Mouse (Mus musculus) ovary, postnatal 14 days (tissue): ENCODE measurements around the gene Zfp422.
A peak's percentile ranks its signal among the peaks of the same experiment; 100 is the strongest.

Source experiments
- DNase-seq: peaks from one replicate; pipeline ENCODE4 v3.0.0; 2022; ENCODE audit warnings: low spot score

Gene Zfp422

DNA sequence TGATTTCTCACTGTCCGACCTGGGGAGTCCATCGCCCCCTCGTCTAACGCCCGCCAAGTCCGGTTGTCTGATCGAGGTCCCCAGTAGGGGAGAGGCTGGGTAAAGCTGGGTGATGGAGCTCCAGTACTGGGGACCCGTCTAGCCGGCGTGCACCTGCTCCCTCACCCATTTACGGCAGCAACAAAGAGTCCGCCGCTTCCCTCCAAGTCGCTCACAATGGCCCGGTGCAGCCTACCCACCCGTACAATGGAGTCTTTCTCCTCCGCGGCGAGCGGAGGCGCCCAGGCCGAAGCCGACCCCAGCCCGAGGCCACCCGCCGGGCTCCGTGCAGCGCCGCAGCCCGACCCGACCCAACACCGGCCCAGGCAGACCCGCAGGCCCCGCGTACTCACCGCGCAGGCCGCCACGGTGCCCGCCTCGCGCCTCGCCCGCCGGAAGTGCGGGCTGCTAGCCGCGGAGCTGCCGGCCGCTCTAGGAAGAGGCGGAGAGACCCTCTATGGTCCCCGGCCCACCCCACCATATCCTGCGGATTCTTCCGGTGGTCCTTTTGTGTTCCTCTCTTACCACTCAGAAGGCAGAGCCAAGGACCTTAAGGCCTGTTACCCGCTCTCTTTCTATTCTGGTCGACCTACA lies at the start of gene Zfp422:
Gene Zfp422 (minus strand): TSS at position 461 of the 633 bp plus-strand sequence.
- peak; percentile 51 for DNase-seq

DNA sequence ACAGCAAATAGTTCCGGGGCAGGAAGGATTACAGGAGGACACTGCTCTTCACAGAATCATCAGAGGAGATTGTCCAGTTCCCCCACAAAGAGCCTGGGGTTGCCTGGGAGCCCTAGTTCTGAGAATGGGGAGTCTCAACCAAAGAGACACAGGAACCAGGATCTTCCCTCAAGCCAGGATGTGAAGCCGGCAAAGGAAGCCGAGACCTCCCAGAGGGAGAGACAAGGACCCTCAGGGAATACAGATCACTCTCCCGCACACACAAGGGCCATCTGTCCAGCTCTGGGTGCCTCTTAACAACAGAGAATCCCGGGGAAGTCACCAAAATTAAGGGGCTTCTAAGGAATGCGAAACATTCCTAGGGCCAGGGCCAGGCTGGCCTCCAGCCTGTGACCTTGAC lies 48.5 kb upstream of the Zfp422 start:
- no peak for DNase-seq

DNA sequence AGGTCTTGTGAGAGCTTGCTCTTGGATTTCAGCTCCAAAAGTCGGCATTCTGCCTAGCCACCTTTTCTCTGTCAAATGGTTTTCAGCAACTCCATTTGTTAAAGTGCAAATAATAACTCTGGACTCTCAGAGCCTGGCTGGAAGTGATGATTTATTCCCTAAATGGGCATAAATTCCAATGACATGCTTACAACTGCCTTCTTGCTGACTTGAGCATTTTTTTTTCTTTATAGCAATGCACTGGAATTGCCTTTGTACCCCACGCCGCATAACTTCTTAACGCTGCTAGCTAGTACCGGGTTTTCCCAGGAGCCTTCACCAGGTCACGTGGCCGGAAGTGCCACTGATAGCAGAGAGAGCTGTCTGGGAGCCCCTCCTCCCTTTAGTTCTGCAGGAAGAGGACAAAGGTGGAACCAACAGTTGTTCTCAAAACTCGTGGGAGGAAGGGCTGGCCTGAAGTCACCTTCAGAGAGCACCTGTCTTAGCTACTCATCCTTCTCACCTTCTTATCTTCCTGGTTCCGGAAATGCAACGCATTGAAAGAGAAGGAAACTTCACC lies 47.6 kb upstream of the Zfp422 start:
- DNase-seq: no peak

DNA sequence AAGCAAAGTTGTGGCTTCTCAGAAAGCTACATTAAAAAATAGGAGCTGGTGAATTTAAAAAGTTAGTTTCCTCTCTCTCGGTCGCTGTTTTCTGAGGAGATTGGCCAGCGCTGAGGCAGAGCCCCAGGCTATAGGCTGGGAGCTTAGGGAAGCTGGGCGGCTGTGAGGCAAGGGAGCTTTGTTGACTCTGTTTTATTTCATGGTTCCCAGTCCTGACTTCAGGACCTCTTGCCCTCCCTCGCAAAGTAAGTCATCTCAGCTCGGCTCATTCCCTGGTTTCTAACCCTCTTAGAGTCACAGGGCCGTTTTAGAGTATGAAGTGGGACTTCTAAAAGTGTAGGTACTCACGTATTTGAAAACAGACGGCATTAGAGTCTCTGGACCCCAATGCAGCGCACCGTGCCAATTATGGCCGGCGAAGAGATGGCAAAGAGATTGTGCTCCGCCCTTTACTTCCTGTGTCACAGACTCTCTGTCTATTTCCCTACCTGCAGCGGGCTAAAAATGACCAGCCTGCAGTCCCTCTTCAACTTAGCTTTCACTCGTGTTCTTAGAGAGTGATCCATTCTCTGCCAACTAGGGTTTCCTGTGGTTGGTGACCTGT lies 45.6 kb upstream of the Zfp422 start:
- no peak for DNase-seq

DNA sequence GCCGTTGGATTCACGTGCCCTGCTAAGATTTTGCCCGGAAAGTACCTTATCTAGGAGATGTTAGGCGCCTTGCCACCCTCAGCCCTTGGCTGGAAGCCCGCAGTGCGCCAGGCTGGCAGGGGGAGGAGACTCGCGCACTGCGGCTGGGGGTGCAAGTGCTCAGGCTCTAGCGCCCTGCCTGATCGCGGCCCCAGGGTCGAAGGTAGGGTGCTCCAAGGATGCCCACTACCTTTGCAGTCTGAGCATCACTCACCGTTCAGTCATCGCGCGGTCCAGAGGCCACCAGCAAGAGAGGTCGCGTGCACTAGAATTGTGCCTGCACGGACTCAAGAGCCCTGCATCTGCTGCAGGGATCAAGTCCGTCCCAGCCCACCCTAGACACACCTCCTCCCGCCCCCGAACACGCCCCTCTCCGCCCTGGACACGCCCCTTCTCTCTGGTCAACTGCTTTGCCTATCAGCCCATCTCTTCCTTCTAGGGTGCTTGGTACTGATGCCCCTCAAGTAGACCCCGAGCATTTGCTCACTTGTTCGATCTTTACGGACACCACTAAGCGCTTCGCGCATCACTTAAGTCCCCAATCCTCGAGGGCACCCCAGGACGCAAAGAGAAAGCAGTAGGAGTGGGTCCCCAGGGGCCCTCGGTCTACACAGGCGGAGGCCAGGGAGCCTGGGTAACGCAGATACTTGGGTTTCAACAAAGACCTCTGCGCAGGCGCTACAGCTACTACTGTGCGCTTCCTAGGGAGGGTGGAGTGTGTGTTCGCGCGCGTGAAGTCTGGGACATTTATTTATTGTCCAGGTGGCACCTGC lies 44.9 kb upstream of the Zfp422 start, which contains the start of gene Rassf4:
Gene Rassf4 (minus strand): TSS at position 482 of the 812 bp plus-strand sequence.
- peak; percentile 81 for DNase-seq

DNA sequence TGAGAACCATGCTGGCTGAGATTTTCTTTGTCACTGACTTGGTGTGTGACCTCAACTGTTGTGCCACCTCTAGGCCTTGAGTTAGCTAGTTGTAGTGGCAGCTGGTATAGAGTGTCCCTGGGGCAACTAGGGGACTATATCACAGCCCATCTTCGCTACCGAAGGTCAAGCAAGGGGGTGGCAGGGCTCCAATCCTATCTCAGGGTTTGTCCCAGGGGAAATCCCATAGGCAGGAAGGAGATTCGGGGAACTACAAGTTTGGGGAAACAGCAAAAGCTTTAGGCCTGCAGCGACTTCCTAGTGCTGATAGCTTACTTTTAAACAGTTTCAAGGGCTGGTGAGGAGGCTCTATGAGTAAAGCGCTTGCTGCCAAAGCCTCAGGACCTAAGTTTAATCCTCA lies 43.5 kb upstream of the Zfp422 start:
- no peak for DNase-seq

DNA sequence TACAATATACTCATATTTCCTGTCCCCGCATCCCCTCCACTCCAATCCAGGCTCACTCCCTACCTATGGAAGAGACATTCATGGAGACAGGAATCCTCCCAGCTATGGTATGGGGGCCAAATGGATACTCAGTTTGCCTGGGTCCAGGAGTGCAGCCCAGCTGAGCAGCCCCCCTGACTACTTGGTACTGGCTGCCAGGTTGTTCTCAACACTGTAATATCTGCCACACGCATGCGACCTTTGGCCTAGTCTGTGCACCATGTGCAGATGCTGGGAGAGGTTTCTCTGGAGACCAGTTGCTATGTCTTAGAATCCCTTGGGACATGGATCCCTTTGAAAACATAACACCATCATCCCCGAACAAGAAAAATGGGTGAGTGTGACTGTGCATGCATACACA lies 43.0 kb upstream of the Zfp422 start:
- DNase-seq: no peak

DNA sequence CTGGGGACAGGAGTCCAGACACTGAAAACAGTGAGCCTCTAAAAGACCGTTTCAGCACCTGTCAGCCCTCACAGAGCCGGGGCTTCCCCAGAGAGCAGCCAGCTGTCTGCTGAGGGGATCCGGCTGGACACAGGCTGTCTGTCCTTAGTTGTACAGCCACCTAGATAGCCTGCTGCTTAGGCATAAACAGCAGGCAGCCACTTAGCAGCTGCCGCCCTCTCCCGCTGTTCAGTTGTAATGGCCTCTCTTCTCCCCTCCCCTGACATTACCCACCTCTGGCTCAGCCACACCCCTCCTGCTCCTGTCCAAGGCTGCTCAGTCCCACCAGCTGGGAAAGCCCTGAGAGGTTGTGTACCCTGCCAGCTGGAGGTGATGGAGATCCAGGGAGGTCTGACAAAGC lies 42.2 kb upstream of the Zfp422 start:
- no peak for DNase-seq

DNA sequence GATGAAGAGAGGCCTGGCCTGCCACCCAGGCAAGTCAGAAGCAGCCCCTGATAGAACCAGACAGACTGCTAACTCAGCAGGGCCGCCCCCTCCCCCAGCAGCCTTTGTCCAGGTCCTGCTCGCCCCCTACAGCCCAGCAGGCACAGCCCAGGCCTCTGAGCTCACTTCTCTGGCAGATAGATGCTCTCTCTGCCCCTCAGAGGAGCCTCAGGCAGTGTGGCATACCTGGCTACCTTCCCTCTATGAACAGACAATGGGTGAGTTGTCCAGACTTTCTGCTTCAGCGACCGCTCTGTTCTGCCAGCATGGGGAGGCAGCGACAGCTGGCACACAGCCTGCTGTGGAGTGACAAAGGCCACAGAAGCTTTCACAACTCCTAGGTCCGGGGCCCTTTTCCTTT lies 41.3 kb upstream of the Zfp422 start:
- DNase-seq: no peak

DNA sequence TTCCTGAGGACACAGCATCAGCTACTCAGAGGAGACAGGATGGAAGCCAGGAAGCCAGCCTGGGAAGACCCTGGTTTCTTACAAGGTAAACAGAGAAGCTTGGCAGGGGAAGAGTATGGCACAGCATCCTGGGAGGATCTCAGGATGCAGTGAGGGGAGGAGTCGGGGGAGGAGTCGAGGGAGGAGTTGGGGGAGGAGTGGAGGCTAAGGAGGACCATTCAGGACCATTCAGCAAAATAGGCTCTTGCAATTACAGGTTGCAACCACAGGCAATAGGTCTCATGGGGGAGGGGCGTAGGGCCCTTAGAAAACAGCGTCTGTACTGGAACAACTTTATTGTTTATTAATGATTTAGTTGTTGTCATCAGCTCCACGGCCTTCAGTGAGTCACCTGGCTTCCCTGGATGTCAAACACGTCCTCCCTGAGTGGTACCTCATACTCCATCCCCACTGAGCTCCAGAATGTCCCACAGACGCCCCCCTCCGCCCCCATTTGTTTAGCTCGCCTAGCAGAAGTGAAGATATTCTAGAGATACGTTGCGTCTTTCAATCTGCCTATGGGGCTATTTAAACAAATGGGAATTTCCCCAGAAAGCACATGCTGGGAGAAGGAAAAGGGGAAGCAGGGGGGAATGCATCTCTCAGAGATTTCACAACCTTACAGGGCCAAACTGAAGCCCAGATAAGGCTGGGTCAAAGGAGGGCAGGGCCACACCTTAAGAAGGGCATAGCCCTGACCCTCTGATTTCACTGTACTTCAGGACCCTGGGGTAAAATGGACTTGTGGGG lies 40.1 kb upstream of the Zfp422 start:
- DNase-seq: no peak

DNA sequence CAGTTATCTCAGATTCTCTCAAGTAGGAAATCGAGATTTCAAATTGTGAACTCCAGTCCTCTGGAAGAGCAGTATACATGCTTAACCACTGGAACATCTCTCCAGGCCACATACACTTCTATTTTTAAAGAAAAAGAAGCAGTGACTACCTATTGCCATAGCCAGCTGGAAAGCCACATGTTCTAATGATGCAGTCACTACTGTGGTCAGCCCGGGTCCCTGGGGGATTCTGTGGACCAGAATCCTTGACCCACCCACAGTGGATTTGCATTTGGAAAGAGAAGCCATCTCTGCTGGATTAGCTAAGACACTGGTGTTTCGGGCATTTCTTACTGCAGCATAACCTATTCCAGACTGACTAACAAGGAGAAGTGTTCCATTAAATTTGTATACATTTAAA lies 38.6 kb upstream of the Zfp422 start:
- no peak for DNase-seq

DNA sequence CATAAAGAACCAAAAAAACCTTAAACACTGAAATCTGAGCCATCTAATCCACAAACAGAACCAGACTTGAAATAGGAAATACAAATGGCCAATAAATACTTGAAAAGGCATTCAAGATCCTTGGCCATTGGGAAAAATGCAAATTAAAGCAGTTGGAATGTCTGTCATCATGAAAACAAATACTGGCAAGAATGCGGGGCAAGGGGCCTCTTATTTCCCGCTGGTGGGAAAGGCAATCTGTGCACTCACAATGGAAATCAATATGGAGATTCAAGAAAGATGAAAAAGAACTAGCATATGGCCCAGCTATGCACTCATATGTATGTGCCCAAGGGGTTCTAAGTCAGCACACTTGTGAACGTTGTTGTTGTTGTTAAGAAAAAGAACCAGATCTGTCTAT lies 38.1 kb upstream of the Zfp422 start:
- no peak for DNase-seq

DNA sequence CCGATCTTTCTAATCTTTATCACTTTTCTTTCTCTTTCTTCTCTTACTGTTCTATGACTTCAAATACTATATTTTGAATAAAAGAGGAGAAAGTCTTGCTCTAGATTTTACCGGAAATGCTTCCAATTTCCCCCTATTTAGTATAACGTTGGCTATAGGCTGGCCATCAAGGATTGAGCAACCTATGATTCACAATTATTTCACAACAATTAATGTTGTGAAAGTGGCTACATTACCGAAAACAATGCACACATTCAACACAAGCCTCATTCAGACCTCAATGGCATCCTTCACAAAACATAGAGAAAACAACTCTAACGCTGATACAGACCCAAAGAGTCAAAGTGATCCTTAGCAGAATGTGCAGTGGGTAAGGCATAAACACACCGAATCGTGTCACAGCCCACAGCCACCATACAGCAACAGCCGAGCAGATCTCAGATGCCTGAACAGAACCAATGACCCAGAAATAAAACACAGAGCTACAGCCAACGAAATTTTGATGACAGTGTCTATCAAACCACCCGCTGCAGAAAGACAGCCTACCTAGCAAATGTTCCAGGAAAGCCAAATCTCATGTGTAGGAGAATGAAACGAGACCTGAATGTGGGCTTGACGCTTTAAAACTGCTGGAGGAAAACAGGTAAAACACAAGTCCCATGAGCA lies 37.4 kb upstream of the Zfp422 start:
- no peak for DNase-seq

DNA sequence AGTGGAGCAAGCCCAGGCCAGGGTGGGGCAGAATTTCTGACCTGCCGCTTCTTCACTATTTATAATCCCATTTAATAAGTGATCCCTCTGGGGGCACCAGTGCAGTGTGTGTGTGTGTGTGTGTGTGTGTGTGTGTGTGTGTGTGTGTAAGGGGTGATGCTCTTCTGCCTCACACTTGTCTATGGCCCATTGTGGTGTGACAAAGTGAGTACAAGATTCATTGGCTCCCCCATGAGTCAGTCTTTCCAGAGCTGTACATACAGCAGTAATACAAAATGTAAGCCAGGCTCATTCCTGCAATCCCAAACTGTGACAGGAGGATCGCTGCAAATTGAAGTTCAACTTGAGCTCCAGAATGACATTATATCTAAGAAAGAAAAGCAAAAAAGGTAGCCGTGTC lies 36.0 kb upstream of the Zfp422 start:
- no peak for DNase-seq

DNA sequence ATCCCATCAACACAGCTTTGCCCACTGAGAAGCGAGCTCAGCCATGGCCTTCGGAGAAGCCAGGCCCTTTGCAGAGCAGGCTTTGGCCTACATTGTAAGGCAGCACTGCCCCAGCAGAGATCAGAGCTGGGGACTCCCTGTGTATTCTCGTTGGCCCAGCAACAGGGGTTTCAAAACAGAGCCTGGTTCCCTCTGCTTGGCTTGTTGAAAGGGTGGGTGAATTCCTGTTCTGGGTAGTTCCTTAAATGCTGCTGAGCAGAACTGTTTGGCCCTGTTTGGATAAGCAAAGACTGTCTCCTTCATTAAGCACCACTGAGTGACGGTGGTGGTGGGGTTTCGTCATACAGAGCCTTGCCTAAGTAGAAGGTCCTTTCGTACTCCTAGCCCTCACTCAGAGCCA lies 35.2 kb upstream of the Zfp422 start:
- DNase-seq: no peak

DNA sequence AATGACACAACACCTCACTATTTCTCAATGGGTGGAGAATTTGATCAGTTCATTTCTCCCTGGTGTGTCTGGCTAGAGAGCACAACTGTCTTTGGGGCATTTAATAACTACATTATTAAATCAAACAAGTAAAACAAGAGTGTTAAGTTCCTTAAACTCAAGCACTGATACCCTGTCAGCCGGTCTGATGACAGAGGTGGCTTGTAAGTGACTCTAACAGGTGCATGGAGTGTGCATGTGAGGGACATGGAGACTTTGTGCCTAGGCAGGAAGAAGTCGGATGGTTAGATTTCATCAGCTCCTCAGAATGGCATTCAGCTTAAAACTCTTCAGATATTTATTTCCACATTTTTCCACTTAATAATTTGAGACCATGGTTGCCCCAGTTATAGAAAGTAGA lies 34.6 kb upstream of the Zfp422 start:
- no peak for DNase-seq

DNA sequence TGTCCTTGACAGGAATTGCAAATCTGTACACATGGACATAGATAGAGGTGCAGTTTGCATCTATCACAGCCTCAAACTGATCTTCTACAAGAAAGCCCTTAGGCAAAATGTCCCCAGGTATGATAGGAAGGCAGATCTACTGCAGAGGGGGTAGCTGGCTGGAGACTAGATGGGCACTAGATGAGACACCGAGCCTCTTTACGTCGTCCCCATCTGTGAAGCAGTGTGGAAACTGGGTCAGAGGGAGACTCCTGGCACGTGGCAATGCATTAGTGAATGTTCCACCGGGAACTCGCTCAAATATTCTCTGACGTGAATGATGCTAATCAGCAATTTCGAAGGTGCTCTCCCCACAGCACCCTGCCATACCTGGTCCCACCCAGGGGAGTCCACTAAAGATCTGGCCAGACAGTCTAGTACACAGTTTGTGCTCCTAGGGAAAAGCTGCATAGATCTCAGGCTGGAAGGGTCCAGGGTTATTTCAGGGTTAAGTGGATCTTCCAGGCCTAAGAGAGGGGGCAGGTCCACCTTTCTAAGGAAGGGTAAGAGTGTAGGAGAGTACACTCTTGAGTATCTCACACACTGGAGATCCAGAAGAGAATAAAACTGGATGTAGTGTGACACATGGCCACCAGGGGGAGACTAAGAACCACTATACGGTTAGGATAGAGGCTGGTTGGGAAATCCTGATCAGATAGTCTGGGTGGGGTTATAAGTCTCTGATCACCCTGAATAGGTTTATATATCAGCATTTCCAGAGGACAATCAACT lies 25.1 kb upstream of the Zfp422 start:
- peak; percentile 51 for DNase-seq

DNA sequence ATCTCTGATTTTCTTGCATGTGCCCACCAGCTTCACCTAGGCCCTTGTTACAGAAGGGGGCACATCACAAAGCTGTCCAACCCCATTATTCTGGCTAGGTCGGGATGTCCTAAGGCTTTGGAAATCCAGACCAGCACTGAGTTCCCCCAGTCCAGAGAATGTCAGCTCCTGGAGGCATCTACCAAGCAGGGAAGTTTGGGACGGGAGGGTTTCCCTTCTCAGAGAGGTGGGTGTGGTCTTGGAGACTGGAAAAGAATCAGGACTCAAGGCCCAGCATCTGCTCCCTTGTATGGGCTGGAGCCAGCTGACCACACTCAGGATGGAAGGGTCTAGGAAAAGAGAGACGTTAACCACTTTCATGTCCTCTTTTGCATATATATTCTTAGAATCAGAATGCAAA lies 24.4 kb upstream of the Zfp422 start:
- DNase-seq: no peak

DNA sequence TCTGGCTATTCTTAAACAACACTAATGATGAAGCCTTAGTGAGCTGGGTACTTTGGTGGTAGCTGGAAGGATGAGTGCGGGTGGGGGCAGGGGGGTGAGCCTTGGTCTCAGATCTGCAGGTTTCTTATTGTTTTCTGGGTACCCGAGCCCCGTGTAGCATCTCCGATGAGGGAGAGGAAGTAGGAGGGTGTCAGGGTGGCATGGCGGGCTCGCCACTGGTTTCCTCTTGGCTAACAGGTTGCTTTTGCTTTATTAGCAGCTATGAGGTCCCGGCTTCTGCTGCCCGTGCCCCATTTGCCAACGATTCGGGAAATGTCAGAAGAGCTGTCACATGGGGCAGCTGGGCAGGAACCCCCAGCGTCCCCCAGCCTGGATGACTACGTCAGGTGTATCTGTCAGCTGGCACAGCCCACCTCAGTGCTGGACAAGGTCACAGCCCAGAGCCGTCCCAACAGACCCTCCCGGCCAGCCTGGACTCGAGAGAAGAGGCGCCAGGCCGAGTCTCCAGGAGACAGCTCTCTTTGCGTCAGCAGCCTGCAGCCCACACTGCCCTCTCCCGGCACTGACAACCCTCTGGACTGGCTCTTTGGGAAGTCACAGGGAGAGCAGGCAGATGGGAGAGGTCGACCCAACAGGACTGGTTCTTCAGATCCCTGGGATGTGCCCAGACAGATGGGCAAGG lies 22.8 kb upstream of the Zfp422 start:
- no peak for DNase-seq

DNA sequence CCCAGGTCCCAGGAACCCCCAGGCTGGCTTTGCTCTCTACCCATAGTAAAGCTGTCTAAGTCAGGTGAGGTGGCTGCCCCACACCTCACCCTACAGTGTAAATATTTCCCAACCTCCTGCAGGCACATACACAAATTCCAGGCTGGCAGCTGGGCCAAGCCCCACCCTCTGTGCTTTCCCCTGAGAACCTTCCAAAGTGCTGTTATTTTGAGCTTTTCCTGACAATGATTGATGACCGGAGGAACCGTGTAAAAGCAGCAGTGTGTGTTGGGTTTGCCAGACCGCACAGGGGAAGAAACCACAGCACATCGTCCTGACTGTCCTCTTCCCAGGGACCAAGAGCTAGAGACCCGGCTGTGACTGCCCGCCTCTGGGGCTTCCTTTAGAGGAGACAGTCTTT lies 21.6 kb upstream of the Zfp422 start, which contains the start of gene Depp1:
Gene Depp1 (plus strand): TSS at position 204 of the 400 bp plus-strand sequence.
- no peak for DNase-seq
